Mouse (Mus musculus): Measurements from ENCODE around the gene Dmac2. TPM values are rescaled to one million over a fixed set of nuclear protein-coding genes. Genes with fewer than 3 reads are reported as not detected.

Dmac2 gene
- polyA plus RNA-seq, 1 experiment from 2014 or later, result 12.4 TPM

DNA sequence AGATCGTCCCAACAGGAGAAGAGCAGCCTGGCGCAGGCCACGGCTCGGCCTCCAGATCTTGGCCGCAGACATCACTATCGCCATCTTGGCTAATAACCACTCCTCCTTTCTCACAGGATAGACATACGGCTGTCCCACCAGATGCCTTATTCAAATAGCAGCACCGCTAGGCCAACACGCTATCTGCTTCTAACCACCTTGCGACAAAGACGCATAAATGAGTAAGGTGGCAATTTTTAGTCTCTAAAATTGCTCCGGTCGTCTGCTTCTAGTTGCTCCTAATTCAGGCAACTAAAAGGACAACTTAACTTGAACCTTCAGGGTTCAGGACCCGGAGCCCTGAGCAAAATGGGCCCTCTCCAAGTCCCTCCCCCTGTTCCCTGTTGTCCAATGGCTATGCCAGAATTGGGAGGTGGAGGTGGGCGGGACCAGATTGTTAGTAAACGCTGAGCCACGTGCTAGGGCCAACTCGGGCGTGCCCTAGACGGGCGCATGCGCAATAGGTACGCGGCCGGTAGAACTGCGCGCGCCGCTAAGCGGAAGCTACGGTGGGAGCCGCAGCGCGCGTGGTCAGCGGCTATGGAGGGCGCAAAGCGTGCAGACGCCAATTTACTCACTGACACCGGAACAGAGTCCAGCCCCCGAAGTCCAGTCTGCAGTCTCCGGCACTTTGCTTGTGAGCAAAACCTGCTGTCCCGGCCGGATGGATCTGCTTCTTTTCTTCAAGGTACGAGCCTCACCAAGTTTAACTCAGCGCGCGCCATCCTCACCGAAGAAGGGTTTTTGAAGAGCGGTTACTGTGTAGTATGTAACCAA is 39.7 kb downstream of the Dmac2 start, which contains the start of the genes Bckdha and Exosc5:
Bckdha (minus strand) TSS at position 325 of the 816 bp plus-strand sequence.
Exosc5 (plus strand) TSS at position 508 of the 816 bp plus-strand sequence.
- Histone ChIP-seq H3K4me3 (peak within 1 kb of the TSS; percentile 77), H3K27me3 (replicated peaks) (no peaks in the 10 kb centered on the region), H3K4me2 (peak within 1 kb of the TSS; percentile 83), H3K4me1 (peaks cover 54% of the 10 kb centered on the region), H3K36me3 (peaks cover 31% of the 10 kb centered on the region), H3K27ac (peak within 1 kb of the TSS; percentile 54), H3K9ac (peak within 1 kb of the TSS; percentile 73), H3K9me3 (replicated peaks) (no peaks in the 10 kb centered on the region)
- under 1% methylated on average over 50 of the region's 50 CpGs for WGBS (ENCODE audit: insufficient replicate concordance)
- ATAC-seq, result peak; percentile 96

DNA sequence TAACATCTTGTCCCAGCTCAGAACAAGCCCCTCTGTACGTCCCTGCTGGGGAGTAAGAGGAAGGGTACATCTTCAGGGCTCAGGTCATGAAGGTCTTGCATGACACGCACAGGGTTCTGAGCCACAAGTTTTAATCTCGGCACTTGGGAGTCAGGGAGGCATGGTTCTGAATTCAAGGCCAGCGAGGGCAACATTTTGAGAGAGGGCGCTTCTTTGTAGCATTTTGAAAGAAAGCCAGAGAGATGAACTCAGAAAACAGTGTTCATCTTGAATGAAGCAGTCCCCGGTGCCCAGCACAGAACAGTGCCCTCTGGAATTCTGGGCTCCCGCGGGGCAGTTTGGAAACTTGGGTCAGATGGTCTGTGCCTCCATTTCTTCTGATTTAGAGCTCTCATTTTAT is 47.2 kb downstream of the Dmac2 start:
- ATAC-seq, result no peak
- no peaks in the 10 kb centered on the region for H3K9me3 ChIP-seq (replicated peaks)
- H3K4me1 ChIP-seq, result peaks cover 4% of the 10 kb centered on the region
- H3K36me3 ChIP-seq, result peaks cover 89% of the 10 kb centered on the region
- no peak overlapping the region for H3K9ac ChIP-seq
- H3K27ac ChIP-seq, result no peak overlapping the region
- WGBS (ENCODE audit: insufficient replicate concordance), result 85% methylated on average over 8 of the region's 8 CpGs
- no peaks in the 10 kb centered on the region for H3K27me3 ChIP-seq (replicated peaks)
- H3K4me2 ChIP-seq, result no peak overlapping the region
- H3K4me3 ChIP-seq, result no peak overlapping the region

DNA sequence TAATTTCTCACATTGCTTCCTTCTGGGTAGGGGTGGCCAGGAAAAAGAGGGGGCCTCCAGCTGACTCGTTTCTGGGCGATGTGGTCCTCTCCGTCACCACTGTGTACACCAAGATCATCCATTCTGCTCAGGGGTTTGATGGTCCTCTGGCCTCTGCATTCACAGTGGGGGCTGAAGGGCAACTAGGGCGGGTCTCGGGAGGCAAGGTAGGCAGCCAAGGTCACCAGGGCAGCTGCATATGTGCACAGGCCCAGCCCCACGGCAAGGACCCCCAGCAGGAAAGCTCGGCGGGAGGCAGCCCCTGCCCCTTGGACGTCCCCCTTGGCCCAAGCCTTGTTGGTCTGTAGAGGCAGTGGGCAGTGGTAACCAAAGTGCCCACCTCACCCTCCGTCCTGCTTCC is 49.9 kb downstream of the Dmac2 start:
- peaks cover 61% of the 10 kb centered on the region for H3K36me3 ChIP-seq
- WGBS (ENCODE audit: insufficient replicate concordance), result 71% methylated on average over 10 of the region's 10 CpGs
- H3K4me1 ChIP-seq, result peaks cover 1% of the 10 kb centered on the region; the same call in 1 of the 2 replicates
- 0 out of 2 replicates have a peak, but pooled peaks cover 4% of the 10 kb centered on the region for H3K9me3 ChIP-seq (replicated peaks)
- H3K4me3 ChIP-seq, result no peak overlapping the region
- H3K4me2 ChIP-seq, result no peak overlapping the region
- H3K27ac ChIP-seq, result no peak overlapping the region
- ATAC-seq, result no peak
- peaks cover 13% of the 10 kb centered on the region for H3K27me3 ChIP-seq (replicated peaks)
- H3K9ac ChIP-seq, result no peak overlapping the region

DNA sequence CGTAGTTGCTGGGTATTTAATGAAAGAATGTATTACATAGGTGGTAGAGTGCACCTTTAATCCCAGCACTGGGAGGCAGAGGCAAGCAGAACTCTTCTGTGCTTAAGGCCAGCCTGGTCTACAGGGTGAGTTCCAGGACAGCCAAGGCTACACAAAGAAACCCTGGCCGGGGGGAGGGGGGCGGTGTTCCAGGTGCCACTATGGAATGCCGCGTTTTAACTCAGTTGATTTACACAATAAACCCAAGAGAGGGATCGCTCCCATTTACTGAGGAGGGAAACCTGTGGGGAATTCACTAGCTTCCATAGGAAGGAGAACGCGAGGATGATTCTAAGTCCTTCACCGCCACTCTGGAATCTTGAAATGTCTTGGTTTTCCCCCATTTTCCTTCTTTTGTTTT is 50.4 kb downstream of the Dmac2 start:
- peaks cover 6% of the 10 kb centered on the region for H3K4me1 ChIP-seq
- H3K36me3 ChIP-seq, result peaks cover 56% of the 10 kb centered on the region
- WGBS (ENCODE audit: insufficient replicate concordance), result 73% methylated on average over 9 of the region's 9 CpGs
- peaks cover 18% of the 10 kb centered on the region for H3K27me3 ChIP-seq (replicated peaks)
- H3K4me3 ChIP-seq, result no peak overlapping the region
- ATAC-seq, result no peak
- no peak overlapping the region for H3K4me2 ChIP-seq
- no peak overlapping the region for H3K27ac ChIP-seq
- no peak overlapping the region for H3K9ac ChIP-seq
- H3K9me3 ChIP-seq (replicated peaks), result 0 out of 2 replicates have a peak, but pooled peaks cover 4% of the 10 kb centered on the region

DNA sequence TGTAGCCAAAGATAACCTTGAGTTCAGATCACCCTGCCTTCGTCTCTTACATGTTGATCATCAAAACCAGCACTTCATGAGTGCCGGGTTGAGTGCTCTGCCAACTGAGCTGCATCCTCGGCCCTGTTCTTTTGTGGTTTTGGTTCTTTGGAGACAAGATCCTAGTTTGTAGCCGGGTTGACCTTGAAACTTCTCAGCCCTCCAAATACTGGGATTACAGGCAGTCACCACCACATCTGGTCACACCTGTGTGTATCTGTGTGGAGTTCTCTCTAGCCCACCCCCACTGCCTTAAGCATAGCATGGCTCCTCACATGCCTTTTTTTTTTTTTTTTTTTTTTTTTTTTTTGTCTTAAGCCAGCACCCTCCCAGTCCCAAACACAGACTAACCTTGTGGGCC is 50.9 kb downstream of the Dmac2 start:
- 0 out of 2 replicates have a peak, but pooled peaks cover 4% of the 10 kb centered on the region for H3K9me3 ChIP-seq (replicated peaks)
- WGBS (ENCODE audit: insufficient replicate concordance), result 72% methylated on average over 4 of the region's 4 CpGs
- H3K27me3 ChIP-seq (replicated peaks), result peaks cover 22% of the 10 kb centered on the region
- no peak for ATAC-seq
- no peak overlapping the region for H3K4me2 ChIP-seq
- no peak overlapping the region for H3K27ac ChIP-seq
- H3K9ac ChIP-seq, result no peak overlapping the region
- peaks cover 11% of the 10 kb centered on the region for H3K4me1 ChIP-seq
- H3K36me3 ChIP-seq, result peaks cover 52% of the 10 kb centered on the region
- H3K4me3 ChIP-seq, result no peak overlapping the region

DNA sequence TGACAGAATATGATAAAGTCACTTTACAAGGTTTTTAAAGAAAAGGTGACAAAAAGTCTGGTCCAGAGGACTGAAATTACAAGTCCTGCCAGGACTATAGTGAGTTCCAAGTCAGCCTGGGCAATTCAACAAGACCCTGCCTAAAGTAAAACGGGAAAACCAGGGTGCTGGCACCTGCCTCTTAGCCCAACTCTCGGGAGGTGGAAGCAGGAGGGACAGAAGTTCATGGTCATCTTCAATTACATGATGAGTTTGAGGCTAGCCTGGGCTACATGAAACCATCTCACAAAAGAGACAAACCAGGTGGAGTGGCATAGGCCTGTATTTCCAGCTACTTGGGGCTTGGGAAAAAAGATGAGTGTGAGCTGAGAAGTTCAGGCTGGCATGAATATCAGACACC is 52.5 kb downstream of the Dmac2 start:
- H3K9me3 ChIP-seq (replicated peaks), result 0 out of 2 replicates have a peak, but pooled peaks cover 4% of the 10 kb centered on the region
- H3K27me3 ChIP-seq (replicated peaks), result peaks cover 38% of the 10 kb centered on the region
- H3K4me3 ChIP-seq, result no peak overlapping the region
- WGBS (ENCODE audit: insufficient replicate concordance), result 64% methylated on average over 2 of the region's 2 CpGs
- no peak for ATAC-seq
- no peak overlapping the region for H3K27ac ChIP-seq
- no peak overlapping the region for H3K9ac ChIP-seq
- no peak overlapping the region for H3K4me2 ChIP-seq
- H3K36me3 ChIP-seq, result peaks cover 36% of the 10 kb centered on the region
- peaks cover 15% of the 10 kb centered on the region for H3K4me1 ChIP-seq

DNA sequence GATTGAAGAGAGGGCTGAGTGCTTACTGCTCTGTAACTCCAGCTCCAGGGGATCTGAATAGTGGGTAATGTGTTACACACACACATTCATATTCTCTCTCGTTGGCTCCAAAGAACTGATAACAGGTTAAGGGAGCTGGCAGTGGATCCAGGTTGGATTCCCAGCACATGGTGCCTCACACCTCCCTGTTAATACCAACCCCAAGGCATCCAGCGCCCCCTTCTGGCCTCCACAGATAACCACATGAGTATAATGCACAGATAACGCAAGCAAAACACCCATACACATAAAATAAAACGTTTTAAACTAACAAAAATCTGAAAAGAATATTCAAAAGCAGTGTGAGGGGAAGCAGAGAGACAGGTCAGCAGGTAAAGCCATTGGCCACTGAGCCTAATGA is 53.2 kb downstream of the Dmac2 start:
- WGBS (ENCODE audit: insufficient replicate concordance), result 37% methylated on average over 4 of the region's 4 CpGs
- H3K4me2 ChIP-seq, result no peak overlapping the region
- H3K4me3 ChIP-seq, result no peak overlapping the region
- peaks cover 15% of the 10 kb centered on the region for H3K4me1 ChIP-seq
- no peak overlapping the region for H3K9ac ChIP-seq
- peaks cover 28% of the 10 kb centered on the region for H3K36me3 ChIP-seq
- no peak overlapping the region for H3K27ac ChIP-seq
- ATAC-seq, result no peak
- H3K27me3 ChIP-seq (replicated peaks), result peaks cover 42% of the 10 kb centered on the region
- H3K9me3 ChIP-seq (replicated peaks), result 0 out of 2 replicates have a peak, but pooled peaks cover 4% of the 10 kb centered on the region

DNA sequence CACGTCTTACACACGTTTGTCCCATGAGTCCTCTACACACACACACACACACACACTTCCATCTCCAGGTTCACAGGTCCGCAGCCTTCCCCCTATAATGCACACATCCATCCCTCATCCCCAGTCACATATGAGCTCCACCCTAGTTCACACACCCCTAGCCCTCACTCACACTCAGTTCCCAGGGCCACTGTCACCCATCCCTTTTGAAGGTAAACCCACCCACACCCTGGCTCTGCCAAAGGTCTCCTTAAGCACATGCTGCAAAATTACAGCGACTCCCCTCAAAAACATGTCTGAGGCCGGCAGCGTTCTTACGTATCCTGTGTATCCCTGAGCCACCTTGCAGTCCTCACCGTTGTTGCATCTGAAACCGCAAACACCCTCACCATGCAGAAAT is 55.1 kb downstream of the Dmac2 start:
- 23% methylated on average over 9 of the region's 9 CpGs for WGBS (ENCODE audit: insufficient replicate concordance)
- H3K27me3 ChIP-seq (replicated peaks), result peaks cover 42% of the 10 kb centered on the region
- H3K9me3 ChIP-seq (replicated peaks), result 0 out of 2 replicates have a peak, but pooled peaks cover 4% of the 10 kb centered on the region
- peaks cover 10% of the 10 kb centered on the region for H3K36me3 ChIP-seq
- H3K27ac ChIP-seq, result no peak overlapping the region
- no peak for ATAC-seq
- H3K4me1 ChIP-seq, result peaks cover 26% of the 10 kb centered on the region
- H3K9ac ChIP-seq, result no peak overlapping the region
- H3K4me3 ChIP-seq, result peak overlapping the region; percentile 47
- H3K4me2 ChIP-seq, result peak overlapping the region; percentile 71

DNA sequence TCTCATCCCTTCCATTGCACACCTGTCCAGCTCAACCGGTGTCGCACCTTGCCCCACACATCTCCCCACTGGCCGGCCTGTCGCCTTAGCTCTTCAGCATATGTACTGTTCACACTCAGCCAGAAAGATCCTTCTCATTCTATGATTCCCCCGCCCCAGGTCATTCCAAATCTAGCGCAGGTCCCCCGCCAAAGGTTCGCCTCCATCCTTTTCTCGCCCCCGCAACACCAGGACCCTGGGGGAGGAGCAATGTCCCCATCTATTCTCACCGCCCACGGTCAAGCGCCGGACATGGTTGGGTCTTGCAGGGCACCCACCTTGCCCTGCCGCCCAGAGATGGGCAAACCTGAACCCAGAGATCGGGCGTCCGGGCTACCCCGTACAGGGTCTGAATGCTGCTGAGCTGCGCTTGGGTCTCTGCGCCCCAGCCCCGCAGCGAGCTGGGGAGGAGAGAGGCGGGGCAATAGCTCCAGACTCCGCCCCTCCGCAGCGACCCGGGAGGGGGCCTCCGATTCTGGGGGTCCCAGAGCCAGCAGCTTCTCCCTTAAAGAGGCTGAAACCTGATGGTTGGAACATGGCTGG is 55.6 kb downstream of the Dmac2 start, which contains the start of gene Tmem91:
Tmem91 (minus strand) TSS at position 448 of the 582 bp plus-strand sequence.
- peak within 1 kb of the TSS; percentile 8; the same call in 1 of the 2 replicates for H3K9ac ChIP-seq
- ATAC-seq, result no peak
- 2% methylated on average over 29 of the region's 29 CpGs for WGBS (ENCODE audit: insufficient replicate concordance)

More for the DNA sequence above, 55.6 kb downstream of the Dmac2 start, which contains the start of gene Tmem91:
- H3K4me3 ChIP-seq, result peak within 1 kb of the TSS; percentile 47
- peaks cover 42% of the 10 kb centered on the region for H3K27me3 ChIP-seq (replicated peaks)
- peaks cover 31% of the 10 kb centered on the region for H3K4me1 ChIP-seq
- H3K27ac ChIP-seq, result no peak within 1 kb of the TSS
- H3K36me3 ChIP-seq, result 0 out of 2 replicates have a peak, but pooled peaks cover 4% of the 10 kb centered on the region
- H3K9me3 ChIP-seq (replicated peaks), result 0 out of 2 replicates have a peak, but pooled peaks cover 4% of the 10 kb centered on the region
- H3K4me2 ChIP-seq, result peak within 1 kb of the TSS; percentile 71

Other genes with a start within 250 kb of the Dmac2 start
- gene Cnfn, start 249.7 kb upstream of the Dmac2 start, polyA plus RNA-seq (2016; fragmentation: Nextera tagmentation; extraction: Ambion mirVana), result not detected in 2 replicates
- 2.9 and 3.3 TPM in 2 replicates for gene Lipe, start 220.7 kb upstream of the Dmac2 start, polyA plus RNA-seq (2016; fragmentation: Nextera tagmentation; extraction: Ambion mirVana)
- 0.30 TPM in 1 of 2 replicates, not detected in the other for gene Cxcl17, start 206.5 kb upstream of the Dmac2 start, polyA plus RNA-seq (2016; fragmentation: Nextera tagmentation; extraction: Ambion mirVana)
- gene Ceacam1, start 141.8 kb upstream of the Dmac2 start, polyA plus RNA-seq (2016; fragmentation: Nextera tagmentation; extraction: Ambion mirVana), result 1.9 and 2.4 TPM in 2 replicates
- not detected in 2 replicates for gene Ceacam2, start 79.6 kb upstream of the Dmac2 start, polyA plus RNA-seq (2016; fragmentation: Nextera tagmentation; extraction: Ambion mirVana)
- gene Erich4, start 3.5 kb upstream of the Dmac2 start, polyA plus RNA-seq (2016; fragmentation: Nextera tagmentation; extraction: Ambion mirVana), result 0.13 and 0.14 TPM in 2 replicates
- gene B3gnt8, start 7.2 kb downstream of the Dmac2 start, polyA plus RNA-seq (2016; fragmentation: Nextera tagmentation; extraction: Ambion mirVana), result 2.6 and 2.9 TPM in 2 replicates
- 21.0 and 21.7 TPM in 2 replicates for gene Bckdha, start 39.6 kb downstream of the Dmac2 start, polyA plus RNA-seq (2016; fragmentation: Nextera tagmentation; extraction: Ambion mirVana)
- 80.4 and 82.2 TPM in 2 replicates for gene Exosc5, start 39.8 kb downstream of the Dmac2 start, polyA plus RNA-seq (2016; fragmentation: Nextera tagmentation; extraction: Ambion mirVana)
- 2.0 and 3.2 TPM in 2 replicates for gene Tmem91, start 55.8 kb downstream of the Dmac2 start, polyA plus RNA-seq (2016; fragmentation: Nextera tagmentation; extraction: Ambion mirVana)
- 24.9 and 29.5 TPM in 2 replicates for gene B9d2, start 61.4 kb downstream of the Dmac2 start, polyA plus RNA-seq (2016; fragmentation: Nextera tagmentation; extraction: Ambion mirVana)
- 13.6 and 14.2 TPM in 2 replicates for gene Tgfb1, start 67.6 kb downstream of the Dmac2 start, polyA plus RNA-seq (2016; fragmentation: Nextera tagmentation; extraction: Ambion mirVana)
- gene Ccdc97, start 99.7 kb downstream of the Dmac2 start, polyA plus RNA-seq (2016; fragmentation: Nextera tagmentation; extraction: Ambion mirVana), result 14.7 and 15.2 TPM in 2 replicates
- 46.1 and 52.3 TPM in 2 replicates for gene Hnrnpul1, start 135.3 kb downstream of the Dmac2 start, polyA plus RNA-seq (2016; fragmentation: Nextera tagmentation; extraction: Ambion mirVana)
- gene Axl, start 169.3 kb downstream of the Dmac2 start, polyA plus RNA-seq (2016; fragmentation: Nextera tagmentation; extraction: Ambion mirVana), result 14.1 and 20.1 TPM in 2 replicates
- 0.62 and 0.81 TPM in 2 replicates for gene Cyp2s1, start 197.5 kb downstream of the Dmac2 start, polyA plus RNA-seq (2016; fragmentation: Nextera tagmentation; extraction: Ambion mirVana)

All from liver, embryonic 12.5 days (tissue).